Mouse (Mus musculus) C2C12 (cell line): ENCODE results near the gene Hdc. TPM values are rescaled to one million over a fixed set of nuclear protein-coding genes. Genes with fewer than 3 reads are reported as not detected.

ENCODE experiments used
- H3K27me3 ChIP-seq: one replicate; pipeline ENCODE4 v1.6.1; 2011; ENCODE audit not compliant: control insufficient read depth, insufficient read depth, insufficient read length
- H3K36me3 ChIP-seq: one replicate; pipeline ENCODE4 v1.6.1; 2011; ENCODE audit not compliant: control insufficient read depth, insufficient read depth
- H3K4me3 ChIP-seq: one replicate; pipeline ENCODE4 v1.5.1; 2011; ENCODE audit warnings: mild to moderate bottlenecking, control low read depth; ENCODE audit not compliant: poor library complexity, insufficient read depth, severe bottlenecking
- H3K79me2 ChIP-seq: one replicate; pipeline ENCODE4 v1.6.1; 2011; ENCODE audit not compliant: control insufficient read depth, insufficient read depth
- H3K79me3 ChIP-seq: one replicate; pipeline ENCODE4 v1.6.1; 2011; ENCODE audit warnings: low read depth, control low read depth
- H3ac ChIP-seq: one replicate; pipeline ENCODE3; 2011; ENCODE audit warnings: low read depth; ENCODE audit not compliant: control insufficient read depth, insufficient read length
- CEBPB ChIP-seq: IDR thresholded peaks from one replicate; pipeline ENCODE4 v1.6.1; 2011; ENCODE audit warnings: low read depth, mild to moderate bottlenecking, control low read depth, moderate library complexity
- CTCF ChIP-seq: IDR thresholded peaks from one replicate; pipeline ENCODE4 v1.5.1; 2011; ENCODE audit not compliant: control insufficient read depth, insufficient read depth, insufficient read length
- FOSL1 ChIP-seq: IDR thresholded peaks from one replicate; pipeline ENCODE4 v1.8.0; 2011; ENCODE audit warnings: mild to moderate bottlenecking, low read length; ENCODE audit not compliant: poor library complexity, insufficient read depth, severe bottlenecking
- MAX ChIP-seq: IDR thresholded peaks from one replicate; pipeline ENCODE4 v1.6.1; 2011; ENCODE audit warnings: mild to moderate bottlenecking, control low read depth
- MYOD1 ChIP-seq: IDR thresholded peaks from one replicate; pipeline ENCODE4 v1.6.1; 2011; ENCODE audit warnings: low read depth; ENCODE audit not compliant: control insufficient read depth, insufficient read length
- MYOG ChIP-seq: IDR thresholded peaks from one replicate; pipeline ENCODE4 v1.6.1; 2011; ENCODE audit not compliant: control insufficient read depth, insufficient read length; ENCODE audit errors: extremely low read depth
- USF1 ChIP-seq: IDR thresholded peaks from one replicate; pipeline ENCODE4 v1.6.1; 2011; ENCODE audit warnings: low read depth, mild to moderate bottlenecking, control low read depth, moderate library complexity
- polyA plus RNA-seq: library from polyadenylated mRNA; unstranded; fragments of >200 nt; fragmentation: generic; extraction: Trizol; gene quantifications from one replicate; pipeline ENCODE4 v1.2.1, GENCODE M21; 2012; ENCODE audit warnings: missing spikeins

Gene Hdc
- polyA plus RNA-seq, 1 experiment = 0.13 TPM

- Histone ChIP-seq H3K79me3 (no peaks in the 10 kb centered on the region), H3K79me2 (no peaks in the 10 kb centered on the region), H3K4me3 (no peak overlapping the region), H3K27me3 (no peaks in the 10 kb centered on the region), H3K36me3 (no peaks in the 10 kb centered on the region), H3ac (no peak overlapping the region)
- TF ChIP-seq FOSL1 (no peak), USF1 (no peak), MAX (no peak), MYOG (no peak), CTCF (no peak)
These were observed 12.9 kb downstream of the Hdc start for GRCm38 (mm10) chr2:126606061-126606687.

DNA sequence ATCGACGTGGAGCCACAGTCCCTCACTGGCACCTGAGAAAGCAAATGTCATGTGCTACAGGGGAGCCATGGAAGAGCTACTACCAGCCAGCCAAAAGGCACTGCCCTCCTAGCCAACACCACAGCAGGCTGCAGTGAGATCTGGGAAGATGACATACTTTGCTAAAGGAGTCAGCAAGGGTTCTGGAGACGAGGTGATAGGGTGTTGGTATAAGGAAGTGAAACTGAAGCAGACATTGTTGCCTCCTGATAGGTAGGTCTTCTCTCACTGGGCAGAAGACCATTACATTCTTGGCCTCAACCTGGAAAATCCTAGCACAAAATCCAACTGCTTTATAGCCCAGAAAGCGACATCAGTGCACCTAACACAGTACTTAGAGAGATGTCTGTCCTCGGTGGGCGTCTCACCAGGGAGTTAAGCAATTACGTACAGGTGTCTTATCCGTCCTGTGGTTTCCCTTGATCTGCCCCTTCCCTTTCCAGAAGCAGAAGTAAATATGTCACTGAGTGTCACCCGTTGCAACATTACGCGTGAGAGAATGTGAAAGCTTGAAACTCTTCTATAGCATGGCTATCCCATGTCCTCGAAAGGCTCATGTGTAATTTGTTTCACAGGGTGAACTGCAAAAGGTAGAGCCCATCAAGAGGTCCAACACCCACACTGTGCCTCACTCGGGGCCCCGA lies 17.0 kb downstream of the Hdc start:
- H3K36me3 ChIP-seq = no peaks in the 10 kb centered on the region
- no peaks in the 10 kb centered on the region for H3K27me3 ChIP-seq
- TF ChIP-seq MAX (no peak), MYOD1 (no peak), FOSL1 (no peak), MYOG (no peak), USF1 (no peak)
- no peaks in the 10 kb centered on the region for H3K79me2 ChIP-seq
- H3ac ChIP-seq = no peak overlapping the region
- no peak overlapping the region for H3K4me3 ChIP-seq
- H3K79me3 ChIP-seq = no peaks in the 10 kb centered on the region

DNA sequence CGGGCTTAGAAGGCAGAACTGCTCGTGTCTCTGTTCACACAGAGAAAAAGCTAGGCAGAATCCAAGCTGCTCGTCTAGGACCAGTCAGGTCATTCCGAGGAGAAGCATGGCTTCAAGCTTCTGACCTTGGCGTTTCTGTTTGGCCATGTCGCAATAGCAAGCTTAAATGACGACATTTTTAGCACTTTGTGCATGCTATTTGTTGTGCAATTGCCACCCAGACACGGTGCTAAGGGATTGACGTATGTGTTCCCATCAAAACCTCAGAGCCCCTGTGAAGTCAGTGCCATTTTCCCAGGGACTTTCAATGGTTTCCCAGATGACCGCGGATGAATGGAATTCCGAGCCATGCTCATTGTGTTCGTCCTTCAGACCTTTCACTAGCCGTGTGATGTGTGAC lies 18.6 kb downstream of the Hdc start:
- H3K27me3 ChIP-seq = no peaks in the 10 kb centered on the region
- H3K36me3 ChIP-seq = no peaks in the 10 kb centered on the region
- TF ChIP-seq MYOG (no peak), USF1 (no peak), CEBPB (peak; percentile 36), CTCF (no peak), FOSL1 (no peak)
- no peaks in the 10 kb centered on the region for H3K79me3 ChIP-seq
- H3K79me2 ChIP-seq = no peaks in the 10 kb centered on the region
- no peak overlapping the region for H3K4me3 ChIP-seq
- no peak overlapping the region for H3ac ChIP-seq

- TF ChIP-seq MAX = no peak
- TF ChIP-seq MYOD1 = no peak
- no peak for TF ChIP-seq MYOG
- no peak for TF ChIP-seq CTCF
- TF ChIP-seq USF1 = no peak
- TF ChIP-seq CEBPB = no peak
- TF ChIP-seq FOSL1 = no peak
- no peaks in the 10 kb centered on the region for H3K79me2 ChIP-seq
- H3K36me3 ChIP-seq = no peaks in the 10 kb centered on the region
- H3K27me3 ChIP-seq = no peaks in the 10 kb centered on the region
- no peaks in the 10 kb centered on the region for H3K79me3 ChIP-seq
- no peak overlapping the region for H3ac ChIP-seq
- no peak overlapping the region for H3K4me3 ChIP-seq
These were observed 20.1 kb downstream of the Hdc start for GRCm38 (mm10) chr2:126599005-126599404.

DNA sequence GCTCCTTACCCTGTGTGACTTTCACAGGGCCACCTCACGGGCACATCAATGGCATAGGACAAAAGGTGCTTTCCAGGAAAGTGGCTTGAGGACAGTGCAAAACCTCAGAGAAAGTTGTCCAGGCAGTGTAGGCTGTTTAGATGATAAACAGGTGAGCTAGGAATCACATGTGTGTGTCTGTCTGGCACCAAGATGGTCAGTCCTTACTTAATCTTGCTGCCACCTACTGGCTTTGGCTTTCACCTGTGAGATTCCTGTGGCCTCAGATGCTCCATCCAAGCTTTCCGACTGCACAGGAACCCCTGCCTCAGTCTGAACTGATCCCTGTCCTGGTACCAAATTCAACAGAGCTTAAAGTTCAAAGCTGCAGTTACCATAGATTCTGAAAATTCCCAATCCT lies 20.7 kb downstream of the Hdc start:
- TF ChIP-seq MAX = no peak
- no peak for TF ChIP-seq CTCF
- TF ChIP-seq CEBPB = no peak
- TF ChIP-seq MYOG = no peak
- TF ChIP-seq FOSL1 = no peak
- no peak for TF ChIP-seq USF1
- TF ChIP-seq MYOD1 = no peak
- no peak overlapping the region for H3K4me3 ChIP-seq

More for the DNA sequence above, 20.7 kb downstream of the Hdc start:
- Histone ChIP-seq H3K36me3 (no peaks in the 10 kb centered on the region), H3K27me3 (no peaks in the 10 kb centered on the region), H3K79me3 (no peaks in the 10 kb centered on the region), H3K79me2 (no peaks in the 10 kb centered on the region), H3ac (no peak overlapping the region)
